Mouse (Mus musculus) MEL (cell line): ENCODE data around the gene Rps6ka3.

Experiments used
- CTCF ChIP-seq, 3 experiments: IDR thresholded peaks in 2 of 3; conservative IDR thresholded peaks in 1 of 3; 2 replicates each; pipeline ENCODE4 v1.5.1; 2011 to 2012; ENCODE audit warnings: low read length in 3 of 3, low read depth in 2 of 3, mild to moderate bottlenecking in 2 of 3, improper control_type of control experiment in 1 of 3, inconsistent platforms in 1 of 3, mixed read lengths in 1 of 3, moderate library complexity in 1 of 3; ENCODE audit not compliant: control insufficient read depth in 1 of 3, insufficient read depth in 1 of 3, poor library complexity in 1 of 3, severe bottlenecking in 1 of 3
- GABPA ChIP-seq: IDR thresholded peaks from 2 replicates; pipeline ENCODE4 v1.6.1; 2012; ENCODE audit warnings: low read depth, mild to moderate bottlenecking, inconsistent platforms, low read length, improper control_type of control experiment, moderate library complexity
- GATA1 ChIP-seq: IDR thresholded peaks from 2 replicates; pipeline ENCODE4 v1.6.1; 2011; ENCODE audit warnings: low read depth, low read length, improper control_type of control experiment
- MAZ ChIP-seq: IDR thresholded peaks from 2 replicates; pipeline ENCODE4 v1.6.1; 2012; ENCODE audit warnings: low read depth, mild to moderate bottlenecking, inconsistent platforms, low read length, improper control_type of control experiment
- NRF1 ChIP-seq: IDR thresholded peaks from 2 replicates; pipeline ENCODE4 v1.6.1; 2014; ENCODE audit warnings: low read depth, mild to moderate bottlenecking, inconsistent platforms, low read length, improper control_type of control experiment, moderate library complexity; ENCODE audit not compliant: poor library complexity, insufficient read depth, severe bottlenecking
- RAD21 ChIP-seq: IDR thresholded peaks from 2 replicates; pipeline ENCODE4 v1.6.1; 2011; ENCODE audit warnings: mild to moderate bottlenecking, low read depth, low read length, improper control_type of control experiment
- TBP ChIP-seq: IDR thresholded peaks from 2 replicates; pipeline ENCODE4 v1.8.0; 2011; ENCODE audit warnings: low read depth, low read length, improper control_type of control experiment

GRCm38 (mm10) chrX:159387105-159387504, 177.0 kb downstream of the Rps6ka3 start:
- TF ChIP-seq MAZ (no peak), RAD21 (no peak), GATA1 (no peak), CTCF (IDR thresholded peaks at IDR 0.05 in 2 of 3, conservative IDR thresholded peaks at IDR 0.05 in 1 of 3; ENCODE audit: control insufficient read depth in 1 of 3, insufficient read depth in 1 of 3, low read depth in 2 of 3, low read length in 3 of 3, poor library complexity in 1 of 3, severe bottlenecking in 1 of 3) (no peak), TBP (no peak), GABPA (no peak), NRF1 (no peak)
